Mouse (Mus musculus) liver, postnatal 0 days (tissue): Measurements from ENCODE around the gene Rcan2.

Source experiments
- CTCF ChIP-seq: sonication (generic); IDR thresholded peaks from 2 replicates; pipeline ENCODE4 v1.5.1; 2016; ENCODE audit warnings: antibody characterized with exemption, low read depth
- EP300 ChIP-seq: IDR thresholded peaks from 2 replicates; pipeline ENCODE4 v1.6.1; 2016; ENCODE audit warnings: antibody characterized with exemption, low read depth, mild to moderate bottlenecking

GRCm38 (mm10) chr17:43846714-43847113 lies 45.6 kb downstream of the Rcan2 start:
- TF ChIP-seq CTCF = no peak
- no peak for TF ChIP-seq EP300
